Mouse (Mus musculus): ENCODE results near the gene Nptx1.

The Nptx1 gene

GRCm38 (mm10) chr11:119522779-119523178 lies 24.8 kb downstream of the Nptx1 start:
- DNase-seq (ENCODE audit: low spot score): no peak

GRCm38 (mm10) chr11:119521920-119522710 lies 25.4 kb downstream of the Nptx1 start:
- no peak for DNase-seq (ENCODE audit: low spot score)

- no peak for DNase-seq (ENCODE audit: low spot score)
Observed at GRCm38 (mm10) chr11:119520713-119521063, 26.9 kb downstream of the Nptx1 start.

GRCm38 (mm10) chr11:119520005-119520712 lies 27.4 kb downstream of the Nptx1 start:
- no peak for DNase-seq (ENCODE audit: low spot score)

GRCm38 (mm10) chr11:119519387-119519786 lies 28.2 kb downstream of the Nptx1 start:
- no peak for DNase-seq (ENCODE audit: low spot score)

- no peak for DNase-seq (ENCODE audit: low spot score)
Observed at GRCm38 (mm10) chr11:119516677-119517361, 30.7 kb downstream of the Nptx1 start.

- no peak for DNase-seq (ENCODE audit: low spot score)
Observed at GRCm38 (mm10) chr11:119515823-119516676, 31.5 kb downstream of the Nptx1 start.

- no peak for DNase-seq (ENCODE audit: low spot score)
Observed at GRCm38 (mm10) chr11:119514967-119515636, 32.5 kb downstream of the Nptx1 start.

GRCm38 (mm10) chr11:119514108-119514860 lies 33.3 kb downstream of the Nptx1 start:
- DNase-seq (ENCODE audit: low spot score): no peak

- no peak for DNase-seq (ENCODE audit: low spot score)
Observed at GRCm38 (mm10) chr11:119513038-119513659, 34.4 kb downstream of the Nptx1 start.

- DNase-seq (ENCODE audit: low spot score): no peak
Observed at GRCm38 (mm10) chr11:119509165-119509776, 38.3 kb downstream of the Nptx1 start.

GRCm38 (mm10) chr11:119507772-119508171 lies 39.8 kb downstream of the Nptx1 start:
- no peak for DNase-seq (ENCODE audit: low spot score)

GRCm38 (mm10) chr11:119506386-119506785 lies 41.2 kb downstream of the Nptx1 start:
- no peak for DNase-seq (ENCODE audit: low spot score)

GRCm38 (mm10) chr11:119503675-119504074 lies 43.9 kb downstream of the Nptx1 start:
- peak; percentile 26 for DNase-seq (ENCODE audit: low spot score)

GRCm38 (mm10) chr11:119500011-119500410 lies 47.5 kb downstream of the Nptx1 start:
- no peak for DNase-seq (ENCODE audit: low spot score)

- DNase-seq (ENCODE audit: low spot score): no peak
Observed at GRCm38 (mm10) chr11:119499297-119499696, 48.3 kb downstream of the Nptx1 start.

- no peak for DNase-seq (ENCODE audit: low spot score)
Observed at GRCm38 (mm10) chr11:119497451-119497850, 50.1 kb downstream of the Nptx1 start.

- no peak for DNase-seq (ENCODE audit: low spot score)
Observed at GRCm38 (mm10) chr11:119496147-119496546, 51.4 kb downstream of the Nptx1 start.

GRCm38 (mm10) chr11:119493516-119493915 lies 54.0 kb downstream of the Nptx1 start:
- DNase-seq (ENCODE audit: low spot score): no peak

GRCm38 (mm10) chr11:119492830-119493229 lies 54.7 kb downstream of the Nptx1 start:
- peak; percentile 42 for DNase-seq (ENCODE audit: low spot score)
